Mouse (Mus musculus) cerebellum, postnatal 14 days (tissue): ENCODE results near the gene Fbrsl1.

Experiments used
- DNase-seq, 2 experiments: peaks; one replicate each; pipeline ENCODE4 v3.0.0; 2021; ENCODE audit warnings: mixed read lengths in 2 of 2

The Fbrsl1 gene

DNA sequence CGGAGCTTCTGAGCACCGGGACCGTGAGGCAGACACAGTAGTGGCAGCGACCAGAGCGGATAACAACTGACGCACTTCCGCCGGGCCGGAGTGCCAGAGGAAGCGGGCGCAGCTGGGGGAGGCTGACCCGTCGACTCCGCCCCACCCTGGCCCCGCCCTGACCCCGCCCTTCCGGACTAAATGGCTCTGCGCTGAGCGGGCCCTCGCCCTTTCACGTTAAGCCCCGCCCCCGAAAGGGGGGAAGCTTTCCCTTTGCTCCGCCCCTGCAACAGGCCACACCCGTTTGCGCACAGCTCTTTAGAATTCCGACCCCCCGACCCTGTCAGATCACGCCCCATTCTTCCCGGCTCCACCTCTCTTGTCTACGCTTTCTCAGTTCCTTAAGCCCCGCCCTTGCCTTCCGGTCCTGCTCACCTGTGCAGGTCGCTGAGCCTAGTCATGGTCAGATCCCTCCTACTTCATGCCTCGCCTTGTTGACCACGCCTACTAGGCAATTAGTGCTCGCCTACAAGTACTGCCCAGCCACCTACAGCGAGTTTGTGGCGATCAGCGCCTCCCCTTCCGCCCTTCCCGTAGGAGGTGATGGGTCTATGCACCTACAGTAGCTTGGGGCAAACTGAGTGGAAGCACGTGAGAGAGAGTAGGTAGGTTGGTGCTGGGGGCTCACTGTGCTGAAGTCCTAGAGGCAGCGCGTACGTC is at the start of gene Fbrsl1:
Gene Fbrsl1 (minus strand): TSS at position 68 of the 699 bp plus-strand sequence.
- DNase-seq = peak; percentile 94 to 95

DNA sequence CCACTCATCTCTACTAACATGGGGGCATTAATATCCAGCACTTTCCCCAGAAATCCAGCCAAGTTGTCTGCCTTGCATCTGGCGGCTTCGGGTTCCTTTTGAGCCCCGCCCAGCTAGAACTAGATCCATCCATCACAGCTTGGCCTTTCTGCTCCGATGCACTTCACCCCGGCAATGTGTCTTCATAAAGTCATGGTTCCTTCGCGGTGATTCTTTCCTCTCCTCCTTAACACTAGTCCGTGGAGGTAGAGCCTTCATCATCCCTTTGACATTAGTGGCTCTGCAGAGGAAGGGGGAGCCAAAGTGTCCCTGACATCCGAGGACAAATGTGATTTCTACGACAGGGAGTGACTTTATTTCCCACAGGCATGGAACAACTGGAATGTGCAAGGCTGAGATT is 49.8 kb upstream of the Fbrsl1 start:
- no peak for DNase-seq

DNA sequence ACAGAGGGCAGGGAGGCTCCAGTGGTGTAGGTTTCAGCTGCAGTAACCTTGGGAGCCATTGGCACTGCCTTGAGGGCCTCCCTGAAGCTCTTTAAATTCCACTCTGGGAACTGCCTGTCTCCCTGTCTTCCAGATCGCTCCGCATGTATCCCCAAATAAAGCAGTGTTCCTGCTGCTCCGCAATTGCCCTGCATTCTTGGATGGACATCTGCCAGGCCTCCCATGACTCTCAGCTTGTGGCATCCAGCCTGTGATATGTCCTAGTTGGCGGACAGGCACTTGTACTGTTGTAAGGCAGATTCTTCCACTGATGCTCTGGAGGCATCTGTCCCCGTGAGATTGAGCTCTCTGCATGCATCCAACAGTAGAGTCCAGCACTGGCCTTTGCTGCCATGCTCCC is 49.3 kb upstream of the Fbrsl1 start:
- DNase-seq = peak; percentile 39 to 49

DNA sequence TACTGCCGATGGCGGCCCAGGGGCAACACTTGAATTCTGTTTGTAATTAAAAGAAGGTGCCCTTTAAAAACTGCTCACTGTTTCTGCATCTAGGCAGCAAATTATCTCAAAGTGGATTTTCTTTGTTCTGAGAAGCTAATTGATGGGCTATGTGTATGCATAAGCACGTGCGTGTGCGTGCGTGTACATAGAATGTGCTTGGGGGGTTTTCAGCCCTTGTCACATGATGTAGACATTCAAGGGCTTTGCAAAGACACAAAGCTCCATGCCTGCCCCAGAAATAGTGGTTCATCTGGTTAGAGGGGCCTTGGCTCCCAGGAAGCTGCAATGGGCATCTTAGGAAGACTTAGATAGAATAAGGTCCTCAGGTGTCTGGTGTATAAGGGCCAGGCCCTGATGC is 46.7 kb upstream of the Fbrsl1 start:
- no peak for DNase-seq

DNA sequence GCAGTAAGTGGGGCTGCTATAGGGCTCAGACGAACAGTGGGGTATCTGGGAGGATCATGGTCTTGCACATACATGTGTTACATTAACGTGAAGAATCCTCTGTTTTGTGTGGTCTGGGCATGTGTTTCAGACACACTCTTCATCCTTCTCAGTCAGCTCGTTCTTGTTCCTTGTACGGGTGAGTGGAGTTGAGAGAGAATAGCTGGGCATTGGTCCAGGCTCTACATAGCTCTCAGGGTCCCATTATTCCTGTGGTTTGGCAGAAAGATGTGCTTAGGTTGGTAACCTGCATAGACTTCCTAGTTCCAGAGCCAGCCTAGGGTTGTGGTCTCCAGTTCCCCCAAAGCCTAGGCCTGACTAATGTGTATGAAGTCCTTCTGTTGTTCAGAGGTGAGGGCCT is 46.1 kb upstream of the Fbrsl1 start:
- no peak for DNase-seq

DNA sequence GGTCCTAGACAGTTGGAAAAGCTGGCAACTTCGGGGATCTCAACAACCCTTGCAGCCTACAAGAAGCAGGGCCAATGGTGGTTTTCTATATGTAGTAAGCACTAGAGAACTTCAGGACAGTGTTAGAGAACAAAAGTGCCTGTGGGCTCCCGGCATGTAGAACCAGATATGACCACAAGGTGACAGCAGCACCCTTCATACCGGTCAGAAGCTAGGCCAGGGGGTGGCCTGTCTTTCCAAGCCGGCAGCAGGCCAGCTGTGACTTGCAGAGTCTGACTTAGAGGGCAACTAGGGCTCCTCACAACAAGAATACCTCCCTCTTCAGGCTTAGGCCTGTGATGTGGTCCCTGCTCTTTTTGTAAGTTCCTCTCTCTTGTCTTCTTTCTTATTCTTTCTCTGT is 45.5 kb upstream of the Fbrsl1 start:
- DNase-seq = peak; percentile 80 to 88

DNA sequence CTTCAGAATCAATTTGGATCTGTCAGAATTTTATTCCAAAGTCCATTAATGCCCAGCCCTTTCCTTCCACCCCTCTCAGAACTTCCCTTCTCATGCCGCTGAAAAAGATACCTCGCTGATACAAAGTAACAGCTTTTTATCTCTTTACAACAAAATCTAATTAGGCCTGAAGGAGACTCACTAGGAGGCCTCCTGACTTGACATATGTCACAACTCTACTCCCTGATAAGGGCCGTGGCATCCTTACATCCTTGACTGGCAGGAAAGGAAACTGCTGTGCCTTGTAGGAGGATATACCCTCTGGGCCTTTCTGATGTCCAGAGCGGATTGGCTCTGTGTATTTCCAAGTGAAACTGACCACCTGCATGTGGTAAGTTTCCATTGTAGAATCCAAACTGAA is 41.3 kb upstream of the Fbrsl1 start:
- DNase-seq = no peak

DNA sequence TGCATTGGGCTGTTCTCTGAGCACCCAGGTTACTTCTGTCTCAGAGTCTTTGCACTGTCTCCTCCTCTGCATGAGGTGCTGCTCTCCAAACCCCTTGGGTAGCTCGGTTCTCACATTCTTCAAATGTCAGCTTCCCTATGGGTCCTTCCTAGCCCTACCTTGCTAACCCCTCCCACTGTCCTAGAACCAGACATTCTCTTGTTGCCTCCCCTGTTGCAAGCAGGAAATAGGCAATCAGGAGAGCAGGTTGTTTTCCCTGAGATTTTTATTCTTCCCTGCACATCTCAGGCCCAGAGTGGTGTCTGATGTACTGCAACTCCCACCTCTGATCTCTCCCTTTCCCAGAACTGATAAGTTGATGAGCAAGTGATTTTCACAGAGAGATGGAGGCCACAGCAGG is 39.6 kb upstream of the Fbrsl1 start:
- DNase-seq = no peak

DNA sequence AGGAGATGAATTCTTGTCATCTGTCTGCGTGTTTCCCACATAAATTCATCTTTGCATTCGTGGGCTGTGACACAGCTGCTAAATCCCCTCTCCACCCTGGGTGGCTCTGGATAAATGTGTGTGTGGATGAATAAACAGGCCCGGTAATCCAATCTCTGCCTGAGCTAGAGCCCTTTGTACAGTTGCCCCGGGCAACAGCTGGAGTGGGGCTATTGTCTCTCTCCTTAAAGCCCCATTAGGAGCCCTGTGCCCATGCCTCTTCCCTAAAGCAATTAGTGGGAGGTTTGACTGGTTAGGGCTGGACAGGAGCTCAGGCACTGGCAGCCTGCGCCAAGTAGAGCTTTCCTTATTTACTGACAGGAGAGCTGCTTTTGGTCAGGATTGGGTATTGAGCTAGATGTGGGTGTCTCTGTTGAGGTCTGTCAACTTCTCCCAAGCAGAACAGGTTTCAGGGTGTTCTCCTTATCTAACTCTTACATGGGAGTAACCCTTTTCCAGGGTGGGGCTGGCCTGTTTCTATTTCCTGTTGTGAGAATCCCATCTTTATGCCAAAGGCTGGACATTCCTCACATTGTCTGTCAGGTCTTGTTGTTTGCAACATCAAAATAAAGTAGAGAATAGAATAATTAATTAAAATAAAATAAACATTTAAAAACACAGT is 38.5 kb upstream of the Fbrsl1 start:
- DNase-seq = no peak

DNA sequence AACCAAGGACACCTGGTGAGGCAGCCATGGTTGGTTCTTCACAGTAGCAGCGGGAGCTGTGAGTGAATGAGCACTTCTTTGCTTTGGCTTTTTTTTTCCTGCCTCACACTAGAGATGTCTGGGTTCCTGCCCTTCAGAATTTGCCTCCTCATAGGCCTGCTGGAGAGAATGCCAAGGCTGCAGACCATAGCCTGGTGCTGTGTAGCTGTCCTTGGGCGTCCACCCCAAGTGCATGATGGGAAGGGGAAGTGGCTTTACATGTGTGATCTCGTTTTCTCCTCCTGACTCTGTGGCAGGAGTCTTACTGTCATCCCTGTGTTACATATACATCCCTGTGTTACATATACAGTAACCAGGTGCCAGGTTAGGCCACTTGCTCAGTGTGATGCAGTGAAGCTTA is 36.4 kb upstream of the Fbrsl1 start:
- no peak for DNase-seq

DNA sequence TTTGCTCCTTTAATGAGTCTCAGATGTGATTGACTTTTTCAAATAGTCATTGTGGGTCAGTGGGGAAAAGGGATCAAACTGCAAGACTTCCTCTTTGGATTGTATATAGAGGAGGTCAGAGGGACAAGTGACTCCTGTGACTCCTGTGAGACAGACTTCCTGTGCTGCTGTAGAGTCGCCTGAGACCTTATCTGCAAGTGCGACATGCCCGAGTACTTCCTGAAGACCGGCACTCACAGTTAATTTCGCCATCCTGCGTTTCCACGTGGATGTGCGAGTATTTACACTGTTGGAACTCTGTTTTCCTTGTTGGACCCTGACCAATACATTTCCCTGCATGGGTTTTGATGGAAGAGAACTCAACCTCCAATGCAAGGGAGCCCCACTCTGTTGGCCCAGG is 30.9 kb upstream of the Fbrsl1 start:
- DNase-seq = no peak

DNA sequence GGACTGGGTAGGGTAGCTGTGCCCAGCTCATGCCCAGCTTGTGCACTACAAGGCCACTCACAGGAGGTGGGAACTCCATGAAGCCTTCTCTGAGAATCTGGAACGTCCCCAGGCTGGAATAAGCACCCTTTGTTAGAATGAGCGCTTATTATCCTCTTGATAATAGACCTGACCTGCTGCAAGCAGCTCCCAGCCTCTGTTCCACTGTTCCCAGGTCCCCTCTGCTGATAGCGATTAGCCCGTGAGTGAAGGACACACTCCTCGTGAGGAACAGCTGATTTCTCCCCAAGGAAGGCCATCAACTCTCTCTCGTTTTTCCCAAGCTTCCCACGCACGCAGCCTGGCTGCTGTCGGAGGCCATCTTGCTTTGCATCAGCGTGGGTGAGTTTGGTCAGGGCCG is 25.9 kb upstream of the Fbrsl1 start:
- DNase-seq = no peak

DNA sequence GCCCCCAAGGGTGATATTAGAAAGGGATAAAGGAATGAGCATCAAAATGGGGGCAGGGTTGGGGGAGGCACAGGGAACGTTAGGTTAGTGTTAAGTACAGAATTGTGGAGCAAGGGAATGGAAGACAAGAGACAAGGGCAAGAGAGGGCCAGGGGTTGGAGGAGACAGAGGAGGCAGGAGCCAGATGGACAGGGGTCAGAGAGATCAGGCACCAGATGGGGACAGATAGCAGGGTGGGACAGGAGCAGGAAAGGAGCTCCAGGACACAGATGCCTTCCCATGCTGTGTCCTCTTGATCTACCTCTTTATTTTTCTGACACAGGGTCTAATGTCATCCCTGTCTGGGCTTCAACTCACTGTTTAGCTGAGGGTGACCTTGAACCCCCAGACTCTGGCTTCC is 24.5 kb upstream of the Fbrsl1 start:
- DNase-seq = no peak

DNA sequence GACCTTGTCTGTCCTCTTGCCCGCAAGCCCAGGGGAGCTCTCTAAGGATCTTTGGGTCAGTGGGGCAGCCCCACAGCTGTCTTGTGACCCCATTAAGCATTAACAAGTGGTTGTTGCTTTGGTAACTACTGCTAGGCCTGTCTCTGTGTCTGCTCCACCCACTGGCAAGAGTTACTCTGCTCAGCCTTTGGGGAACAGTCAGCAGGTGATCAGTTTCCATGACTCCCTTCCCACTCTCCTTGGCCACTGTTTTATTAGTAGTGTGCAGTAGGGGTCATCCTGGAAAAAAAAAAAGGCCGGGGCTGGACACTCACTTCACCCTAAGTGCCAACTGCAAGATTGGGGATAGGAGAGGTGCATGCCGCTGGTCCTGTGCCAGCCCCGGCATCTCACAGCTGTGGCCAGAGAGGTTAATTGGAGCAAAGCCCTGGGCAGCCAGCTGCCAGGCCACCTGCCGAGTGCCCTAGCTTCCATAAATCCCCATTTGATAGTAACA is 23.7 kb upstream of the Fbrsl1 start:
- DNase-seq = peak in 1 of 2 experiments; percentile 33

DNA sequence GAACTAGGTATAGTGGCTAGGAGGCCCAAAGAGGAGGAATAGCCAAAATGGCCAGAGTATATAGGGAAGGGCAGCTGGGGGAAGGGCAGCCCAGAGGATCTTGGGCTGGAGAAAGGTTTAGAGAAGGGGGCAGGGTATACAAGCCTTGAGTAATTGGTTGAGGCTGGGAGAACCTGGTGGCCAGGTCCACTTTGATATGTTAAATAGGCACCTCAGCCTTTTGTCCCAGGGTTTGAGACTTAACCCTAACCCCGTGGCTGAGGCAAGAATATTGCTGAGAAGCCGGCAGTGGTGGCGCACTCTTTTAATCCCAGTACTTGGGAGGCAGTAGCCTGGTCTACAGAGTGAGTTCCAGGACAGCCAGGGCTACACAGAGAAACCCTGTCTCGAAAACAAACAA is 23.0 kb upstream of the Fbrsl1 start:
- DNase-seq = no peak

DNA sequence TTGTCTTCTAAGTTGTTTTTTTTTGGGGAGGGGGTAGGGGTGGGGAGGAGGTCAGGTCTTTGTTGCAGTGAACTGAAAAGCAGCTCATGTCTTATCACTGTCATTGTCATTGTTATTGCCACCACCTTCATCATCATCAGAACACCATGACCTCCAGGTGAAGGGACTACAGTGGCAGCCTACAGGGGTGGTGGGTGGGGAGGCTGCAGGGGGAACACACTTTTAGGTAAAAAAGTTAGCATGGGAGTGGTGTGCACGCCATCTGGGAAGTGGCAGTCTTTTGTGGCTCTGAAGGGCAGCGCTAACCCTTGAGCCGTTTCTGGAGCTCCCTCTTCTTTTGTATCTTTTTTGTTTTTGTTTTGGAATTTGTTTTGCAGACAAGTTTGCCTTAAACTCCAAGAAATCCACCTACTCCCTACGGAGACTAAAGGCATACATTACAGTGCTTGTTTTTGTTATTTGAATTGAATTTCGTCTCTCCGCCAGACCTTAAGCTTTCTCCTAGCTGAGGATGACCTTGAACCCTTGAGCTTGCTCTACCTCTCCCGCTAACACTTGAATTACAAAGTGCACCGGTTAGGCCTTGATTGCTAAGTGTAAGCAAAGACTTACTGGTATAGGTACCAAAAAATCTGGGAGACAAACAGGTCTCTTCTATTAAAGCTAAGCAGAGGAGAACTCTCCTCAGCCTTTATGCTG is 21.1 kb upstream of the Fbrsl1 start:
- no peak for DNase-seq

DNA sequence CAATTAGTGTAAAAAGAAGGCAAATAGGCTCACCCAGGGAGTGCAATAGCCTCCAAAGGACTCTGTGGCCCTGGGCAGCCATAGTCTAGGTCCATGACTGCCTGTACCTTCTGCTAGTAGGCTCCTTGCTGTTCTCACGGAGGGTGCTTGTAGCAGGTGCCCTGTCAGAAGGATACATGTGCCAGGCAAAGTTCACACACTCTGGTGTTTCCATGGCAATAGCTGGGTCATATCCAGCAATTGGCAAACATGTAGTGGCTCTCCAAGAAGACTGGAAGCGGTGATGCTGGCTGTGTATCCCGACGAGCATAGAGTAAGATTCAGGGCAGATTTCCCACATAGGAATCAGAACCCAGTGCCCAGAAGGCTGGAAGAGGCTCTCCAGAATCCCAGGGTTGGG is 20.0 kb upstream of the Fbrsl1 start:
- peak; percentile 67 to 72 for DNase-seq

DNA sequence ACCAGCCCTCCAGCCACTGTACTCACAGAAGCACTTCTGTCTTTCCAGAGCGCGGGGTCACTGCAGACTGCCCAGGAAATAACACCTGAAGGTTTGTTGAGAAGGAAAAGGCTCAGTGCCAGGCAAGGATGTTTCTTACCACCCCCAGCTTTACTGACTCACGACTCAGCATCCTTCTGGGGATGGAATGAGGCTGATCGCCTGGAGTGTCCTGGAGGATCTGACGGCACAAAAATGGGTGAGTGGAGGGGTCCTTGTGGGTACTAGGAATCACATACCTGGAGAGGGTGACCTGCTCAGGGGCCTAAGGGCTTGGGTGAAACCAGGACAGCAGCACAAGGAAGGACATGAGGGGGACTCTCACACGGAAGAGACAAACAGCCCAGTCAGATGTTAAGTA is 19.4 kb upstream of the Fbrsl1 start:
- no peak for DNase-seq

DNA sequence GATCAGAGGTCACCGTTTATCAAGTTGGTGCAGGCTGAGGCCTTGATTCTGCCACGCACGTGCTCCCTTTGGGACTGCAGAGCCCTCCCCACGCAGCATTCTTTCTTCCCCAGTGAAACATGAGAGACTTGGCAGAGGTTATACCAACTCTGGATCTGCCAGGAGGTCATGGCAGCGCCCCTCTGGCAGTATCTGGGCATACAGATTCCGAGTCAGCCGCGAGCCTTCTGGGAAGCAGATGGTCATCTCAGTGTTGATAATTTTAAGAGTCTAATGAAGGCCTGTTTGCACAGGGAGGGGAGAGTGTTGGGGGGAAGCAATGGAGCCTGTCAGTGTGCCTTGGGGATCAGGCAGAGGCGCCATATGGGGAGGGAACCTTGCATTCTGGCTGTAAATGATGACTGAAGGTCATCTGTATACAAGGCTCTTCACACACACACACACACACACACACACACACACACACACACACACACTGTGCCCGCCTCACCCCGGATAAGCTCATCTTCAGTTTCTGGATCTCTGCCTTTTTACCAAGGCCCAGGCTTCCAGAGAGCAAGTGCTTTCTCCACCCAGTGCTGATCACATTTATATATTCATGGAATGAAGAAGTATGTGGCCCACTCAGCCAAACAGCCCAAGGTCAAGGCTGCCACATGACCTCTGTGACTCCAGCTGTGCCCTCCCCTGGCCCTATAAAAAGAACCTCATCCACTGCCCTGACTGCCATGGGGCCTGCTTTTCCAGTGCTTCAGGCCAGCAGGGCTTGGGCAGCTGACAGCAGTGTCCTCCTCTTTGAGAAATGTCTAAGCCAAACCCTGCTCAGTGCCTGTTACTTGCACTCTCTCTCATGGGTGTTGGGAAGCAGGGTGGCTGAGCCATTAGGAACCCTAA is 18.5 kb upstream of the Fbrsl1 start:
- DNase-seq = peak; percentile 70

DNA sequence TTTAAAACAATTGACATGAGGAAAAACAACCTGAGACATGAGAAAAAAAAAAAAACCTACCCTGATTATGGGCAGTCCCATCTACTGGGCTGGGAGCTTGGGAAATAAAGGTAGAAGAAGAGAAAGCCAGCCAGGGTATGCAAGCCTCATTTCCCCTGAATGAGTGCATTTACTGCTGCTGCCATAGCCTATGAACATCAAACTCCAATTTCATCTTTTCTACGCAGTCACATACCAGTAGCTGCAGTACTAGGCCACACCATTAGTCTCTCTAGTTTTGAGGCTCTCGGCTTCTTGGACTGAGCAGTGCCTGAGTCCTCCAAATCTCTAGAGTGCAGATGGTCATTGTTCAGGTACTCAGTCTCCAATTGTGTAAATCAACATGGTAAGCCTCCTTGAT is 14.3 kb upstream of the Fbrsl1 start:
- no peak for DNase-seq

DNA sequence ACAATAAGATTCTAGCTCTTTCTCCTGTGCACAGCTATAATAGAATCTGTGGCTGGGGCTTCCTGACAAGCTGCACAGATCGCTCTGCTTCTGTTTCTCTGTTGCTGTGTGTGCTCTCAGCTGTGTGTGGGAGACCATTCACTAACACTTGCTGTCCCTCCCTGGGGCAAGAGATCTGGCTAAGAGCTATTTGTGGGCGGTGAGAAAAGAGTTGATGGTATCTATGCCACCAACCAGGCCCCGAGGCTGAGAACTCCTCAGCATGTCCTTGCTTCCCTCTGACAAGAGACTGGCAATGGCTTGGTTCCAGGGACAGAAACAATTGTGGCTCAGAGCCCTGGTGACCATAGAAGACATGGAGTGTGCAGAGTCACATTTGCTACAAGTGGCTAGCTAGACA is 10.6 kb upstream of the Fbrsl1 start:
- DNase-seq = peak in 1 of 2 experiments; percentile 42

DNA sequence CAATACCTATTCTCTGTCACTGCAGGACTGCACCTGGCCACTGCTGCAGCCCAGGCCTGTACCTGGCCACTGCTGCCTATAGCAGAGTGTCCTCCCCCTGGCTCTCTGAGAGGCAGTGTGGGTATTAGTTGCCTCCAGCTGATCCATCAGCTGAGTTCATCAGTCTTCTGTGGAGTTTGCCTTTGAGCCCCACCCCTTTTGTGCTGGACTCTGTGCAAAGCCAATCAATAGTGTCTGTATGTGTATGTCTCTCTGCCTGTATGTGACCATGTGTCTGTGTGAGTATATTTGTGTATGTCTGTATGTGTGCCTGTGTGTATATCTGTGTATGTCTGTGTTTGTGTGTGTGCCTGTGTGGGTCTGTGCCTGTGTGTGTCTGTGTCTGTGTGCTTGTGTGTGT is 7.0 kb upstream of the Fbrsl1 start:
- no peak for DNase-seq

DNA sequence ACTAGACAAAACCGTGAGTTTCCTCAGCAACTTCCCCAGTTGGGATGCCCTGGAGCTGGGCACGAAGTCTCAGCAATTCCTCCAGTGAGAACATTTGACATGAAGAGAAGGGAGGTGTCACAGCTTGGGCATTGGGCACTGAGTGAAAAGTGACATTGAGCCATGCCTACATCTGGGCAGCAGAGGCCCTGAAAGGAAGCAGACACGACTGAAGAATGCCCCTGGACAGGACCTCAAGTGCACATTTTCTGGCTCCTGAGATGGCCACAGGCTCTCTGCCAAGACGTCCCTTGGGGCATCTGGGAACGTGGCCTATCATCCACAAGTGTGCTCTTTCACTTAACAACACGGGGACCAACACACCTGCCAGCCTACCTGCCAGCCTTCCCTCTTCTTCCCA is 991 bp upstream of the Fbrsl1 start:
- peak; percentile 55 to 61 for DNase-seq
